23 mouse cellular contexts compared by ENCODE assay signal in genomic region chr2:64522233-64522632, GRCm38 (mm10).
DNase-seq lines count a peak whose midpoint lies in the region; ATAC-seq lines count a peak whose summit lies in the region.
"Had no signal": no experiment of that assay in that cellular context is flagged by ENCODE, and none has a peak within 500 bp of the region (broad histone marks: within the 10 kb centered on the region; RNA-seq: fewer than 3 reads in every experiment).

No protein-coding gene starts in this region.

- H3K4me2 ChIP-seq in hindbrain, embryonic 12.5 days (replicated peaks), result no peak overlapping the region
- H3K4me2 ChIP-seq in hindbrain, embryonic 14.5 days (replicated peaks), result no peak overlapping the region
- H3K4me2 ChIP-seq in neural tube, embryonic 11.5 days (ENCODE audit: low read depth), result no peak overlapping the region
- H3K4me2 ChIP-seq in hindbrain, embryonic 13.5 days, result no peak overlapping the region
- H3K4me2 ChIP-seq in heart, embryonic 11.5 days, result no peak overlapping the region
- H3K4me2 ChIP-seq: embryonic facial prominence, embryonic 15.5 days; heart, embryonic 12.5 days; kidney, embryonic 15.5 days; stomach, embryonic 15.5 days had no signal

- H3K4me1 ChIP-seq in hindbrain, embryonic 12.5 days, result peaks cover 3% of the 10 kb centered on the region; the same call in 1 of the 2 replicates
- peaks cover 4% of the 10 kb centered on the region; the same call in 1 of the 2 replicates for H3K4me1 ChIP-seq in hindbrain, embryonic 14.5 days (replicated peaks; ENCODE audit: control insufficient read depth, insufficient read depth, low read length)
- no peaks in the 10 kb centered on the region for H3K4me1 ChIP-seq in neural tube, embryonic 11.5 days (ENCODE audit: control insufficient read depth, insufficient read depth, low read length)
- H3K4me1 ChIP-seq in hindbrain, embryonic 13.5 days (replicated peaks), result peaks cover 10% of the 10 kb centered on the region; the same call in 1 of the 2 replicates
- no peaks in the 10 kb centered on the region for H3K4me1 ChIP-seq in heart, embryonic 11.5 days (ENCODE audit: control insufficient read depth, insufficient read depth, low read length)
- H3K4me1 ChIP-seq: embryonic facial prominence, embryonic 15.5 days; heart, embryonic 12.5 days; kidney, embryonic 15.5 days; stomach, embryonic 15.5 days had no signal

- H3K27ac ChIP-seq in hindbrain, embryonic 12.5 days, result no peak overlapping the region
- no peak overlapping the region for H3K27ac ChIP-seq in hindbrain, embryonic 14.5 days
- no peak overlapping the region for H3K27ac ChIP-seq in neural tube, embryonic 11.5 days (ENCODE audit: low read depth, low read length)
- no peak overlapping the region for H3K27ac ChIP-seq in hindbrain, embryonic 13.5 days
- no peak overlapping the region for H3K27ac ChIP-seq in heart, embryonic 11.5 days (ENCODE audit: low read depth, low read length)
- H3K27ac ChIP-seq: embryonic facial prominence, embryonic 15.5 days; kidney, embryonic 15.5 days; left cerebral cortex, adult 2 months; stomach, embryonic 15.5 days had no signal

- WGBS in hindbrain, embryonic 12.5 days, result 52% methylated on average over 3 of the region's 3 CpGs
- WGBS in hindbrain, embryonic 14.5 days, result 36% methylated on average over 3 of the region's 3 CpGs
- WGBS in neural tube, embryonic 11.5 days, result 61% methylated on average over 3 of the region's 3 CpGs
- WGBS in hindbrain, embryonic 13.5 days, result 49% methylated on average over 3 of the region's 3 CpGs
- WGBS in heart, embryonic 11.5 days (ENCODE audit: insufficient replicate concordance), result 71% methylated on average over 3 of the region's 3 CpGs

- H3K4me3 ChIP-seq in hindbrain, embryonic 12.5 days, result no peak overlapping the region
- no peak overlapping the region for H3K4me3 ChIP-seq in hindbrain, embryonic 14.5 days (replicated peaks; ENCODE audit: low read length)
- H3K4me3 ChIP-seq in neural tube, embryonic 11.5 days (ENCODE audit: low read depth, low read length), result no peak overlapping the region
- H3K4me3 ChIP-seq in hindbrain, embryonic 13.5 days, result no peak overlapping the region
- H3K4me3 ChIP-seq in heart, embryonic 11.5 days (ENCODE audit: low read depth, low read length), result no peak overlapping the region
- H3K4me3 ChIP-seq: embryonic facial prominence, embryonic 15.5 days; heart, embryonic 12.5 days; kidney, embryonic 15.5 days; left cerebral cortex, adult 2 months; stomach, embryonic 15.5 days had no signal

- no peaks in the 10 kb centered on the region for H3K36me3 ChIP-seq in hindbrain, embryonic 12.5 days
- no peaks in the 10 kb centered on the region for H3K36me3 ChIP-seq in hindbrain, embryonic 14.5 days (replicated peaks; ENCODE audit: control insufficient read depth, insufficient read depth)
- no peaks in the 10 kb centered on the region for H3K36me3 ChIP-seq in neural tube, embryonic 11.5 days (ENCODE audit: control insufficient read depth, insufficient read depth, low read length)
- no peaks in the 10 kb centered on the region for H3K36me3 ChIP-seq in hindbrain, embryonic 13.5 days
- no peaks in the 10 kb centered on the region for H3K36me3 ChIP-seq in heart, embryonic 11.5 days (ENCODE audit: control insufficient read depth, insufficient read depth, low read length)
- H3K36me3 ChIP-seq: embryonic facial prominence, embryonic 15.5 days; heart, embryonic 12.5 days; kidney, embryonic 15.5 days; stomach, embryonic 15.5 days had no signal

- no peaks in the 10 kb centered on the region for H3K27me3 ChIP-seq in hindbrain, embryonic 12.5 days
- no peaks in the 10 kb centered on the region for H3K27me3 ChIP-seq in hindbrain, embryonic 14.5 days (ENCODE audit: control insufficient read depth, insufficient read depth, low read length)
- no peaks in the 10 kb centered on the region for H3K27me3 ChIP-seq in neural tube, embryonic 11.5 days (ENCODE audit: control insufficient read depth, insufficient read depth, low read length)
- no peaks in the 10 kb centered on the region for H3K27me3 ChIP-seq in hindbrain, embryonic 13.5 days
- no peaks in the 10 kb centered on the region for H3K27me3 ChIP-seq in heart, embryonic 11.5 days (ENCODE audit: control insufficient read depth, insufficient read depth, low read length)
- H3K27me3 ChIP-seq: embryonic facial prominence, embryonic 15.5 days; heart, embryonic 12.5 days; kidney, embryonic 15.5 days; stomach, embryonic 15.5 days had no signal

- no peaks in the 10 kb centered on the region for H3K9me3 ChIP-seq in hindbrain, embryonic 12.5 days (replicated peaks)
- H3K9me3 ChIP-seq in hindbrain, embryonic 14.5 days (ENCODE audit: control insufficient read depth, low read length), result no peaks in the 10 kb centered on the region
- H3K9me3 ChIP-seq in neural tube, embryonic 11.5 days (ENCODE audit: control insufficient read depth, low read length), result no peaks in the 10 kb centered on the region
- H3K9me3 ChIP-seq in hindbrain, embryonic 13.5 days, result no peaks in the 10 kb centered on the region
- H3K9me3 ChIP-seq in heart, embryonic 11.5 days (replicated peaks; ENCODE audit: control insufficient read depth, low read length), result no peaks in the 10 kb centered on the region
- H3K9me3 ChIP-seq: embryonic facial prominence, embryonic 15.5 days; heart, embryonic 12.5 days; kidney, embryonic 15.5 days; stomach, embryonic 15.5 days had no signal

- no peak for DNase-seq in hindbrain, embryonic 14.5 days (ENCODE audit: low spot score)
- peak; percentile 10 for DNase-seq in neural tube, embryonic 11.5 days (ENCODE audit: low spot score)
- no peak for DNase-seq in neural tube, embryonic 10.5 days (ENCODE audit: extremely low spot score, low spot score)
- peak; percentile 58 for DNase-seq in retina, postnatal 1 day
- no peak for DNase-seq in ovary, postnatal 14 days (ENCODE audit: low spot score)
- DNase-seq: adrenal gland, adult 2 months; cerebellum, adult 2 months; cerebellum, postnatal 36 days; gastrocnemius, postnatal 14 days; heart, adult 11 months; heart, postnatal 10 days; kidney, adult 11 months; layer of hippocampus, adult 9-11 months; thymus, postnatal 25 days had no signal

- H3K9ac ChIP-seq in hindbrain, embryonic 12.5 days, result no peak overlapping the region
- H3K9ac ChIP-seq in hindbrain, embryonic 14.5 days, result no peak overlapping the region
- no peak overlapping the region for H3K9ac ChIP-seq in neural tube, embryonic 11.5 days (ENCODE audit: low read length)
- no peak overlapping the region for H3K9ac ChIP-seq in hindbrain, embryonic 13.5 days
- H3K9ac ChIP-seq in heart, embryonic 11.5 days (ENCODE audit: low read depth, low read length), result no peak overlapping the region
- H3K9ac ChIP-seq: embryonic facial prominence, embryonic 15.5 days; heart, embryonic 12.5 days; kidney, embryonic 15.5 days; stomach, embryonic 15.5 days had no signal

- peak; percentile 43; the same call in 1 of the 2 replicates for ATAC-seq in hindbrain, embryonic 12.5 days (ENCODE audit: low FRiP score)
- no peak; the same call in 1 of the 2 replicates for ATAC-seq in hindbrain, embryonic 14.5 days (ENCODE audit: low FRiP score)
- no peak for ATAC-seq in neural tube, embryonic 11.5 days (ENCODE audit: insufficient read depth, low FRiP score, low TSS enrichment)
- ATAC-seq in hindbrain, embryonic 13.5 days (ENCODE audit: low FRiP score), result peak; percentile 24; the same call in 1 of the 2 replicates
- ATAC-seq in heart, embryonic 11.5 days (replicated peaks; ENCODE audit: insufficient number of reproducible peaks, low FRiP score, low TSS enrichment), result no peak
- ATAC-seq: lung, postnatal 0 days had no signal

Comparison
In these comparisons a context has a peak if more than half of its experiments do, and no peak if none do; other contexts are left out.
1. ATAC-seq: peak in hindbrain, embryonic 12.5 days (single experiment) and hindbrain, embryonic 13.5 days (single experiment); none in hindbrain, embryonic 14.5 days (single experiment), neural tube, embryonic 11.5 days (single experiment) and heart, embryonic 11.5 days (single experiment).
2. DNase-seq: peak in neural tube, embryonic 11.5 days (single experiment) and retina, postnatal 1 day (single experiment); none in hindbrain, embryonic 14.5 days (single experiment), neural tube, embryonic 10.5 days (single experiment) and ovary, postnatal 14 days (single experiment).